Mouse (Mus musculus) adipocyte (in vitro differentiated cells): ENCODE data around the gene Nsmce1.

ENCODE experiments used
- DNase-seq: peaks from one replicate; pipeline ENCODE4 v3.0.0-alpha.2; 2016; ENCODE audit warnings: low spot score

Nsmce1 gene

DNA sequence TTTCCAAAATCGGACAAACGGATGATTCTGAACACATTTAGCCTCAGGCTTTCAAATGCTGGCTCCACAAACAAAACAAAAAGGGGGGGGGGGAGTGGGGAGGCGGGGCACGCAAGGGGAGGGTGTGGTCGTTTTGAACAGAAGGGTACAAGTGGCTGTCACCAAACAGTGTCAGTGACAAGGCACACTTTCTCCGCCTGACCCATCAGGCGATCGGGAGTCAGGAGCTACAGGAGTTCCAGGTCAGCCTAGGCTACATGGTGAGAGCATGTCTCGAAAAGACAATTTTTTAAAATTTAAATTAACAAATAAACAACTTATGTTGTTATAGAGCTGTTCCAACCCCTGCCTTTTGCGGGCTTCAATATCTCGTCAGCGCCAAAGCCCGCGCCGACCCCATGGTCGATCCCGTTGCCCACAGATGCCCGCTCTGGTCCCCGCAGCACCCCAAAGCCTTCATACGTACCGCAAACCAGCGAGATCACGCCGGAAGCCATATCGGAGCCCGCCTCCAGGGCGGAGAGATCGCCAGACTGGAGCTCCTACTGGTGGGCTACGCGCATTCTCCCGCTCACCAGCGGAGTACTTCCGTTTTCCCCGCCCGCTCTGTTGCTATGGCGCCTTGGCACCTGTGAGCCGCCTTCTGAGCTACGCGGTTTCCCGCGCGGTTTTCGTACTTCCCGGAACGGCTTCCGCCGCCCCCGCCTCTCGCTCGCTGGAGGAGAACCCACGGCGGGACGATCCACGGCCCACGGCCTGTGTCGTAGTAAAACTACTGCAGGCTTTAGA, at the start of gene Nsmce1:
TSS of gene Nsmce1 (minus strand) at position 650 of the 789 bp plus-strand sequence.
- peak; percentile 89 for DNase-seq

DNA sequence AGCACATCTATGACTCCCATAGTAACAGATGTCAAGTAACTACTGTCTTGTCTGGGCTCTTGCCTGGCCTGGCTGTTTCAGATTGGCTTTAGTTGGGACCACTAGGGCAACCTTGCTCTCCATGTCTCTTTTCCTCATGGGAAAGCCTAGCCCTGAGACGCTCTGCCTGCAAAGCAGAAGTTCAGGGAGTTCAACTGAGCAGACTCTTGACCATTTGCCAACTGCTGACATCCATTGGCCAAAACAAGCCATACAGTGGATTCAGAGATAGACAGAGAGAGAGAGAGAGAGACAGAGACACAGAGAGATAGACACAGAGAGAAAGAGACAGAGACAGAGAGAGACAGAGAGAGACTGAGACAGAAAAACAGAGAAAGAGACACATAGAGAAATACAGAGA, 49.6 kb upstream of the Nsmce1 start:
- DNase-seq = peak; percentile 26

DNA sequence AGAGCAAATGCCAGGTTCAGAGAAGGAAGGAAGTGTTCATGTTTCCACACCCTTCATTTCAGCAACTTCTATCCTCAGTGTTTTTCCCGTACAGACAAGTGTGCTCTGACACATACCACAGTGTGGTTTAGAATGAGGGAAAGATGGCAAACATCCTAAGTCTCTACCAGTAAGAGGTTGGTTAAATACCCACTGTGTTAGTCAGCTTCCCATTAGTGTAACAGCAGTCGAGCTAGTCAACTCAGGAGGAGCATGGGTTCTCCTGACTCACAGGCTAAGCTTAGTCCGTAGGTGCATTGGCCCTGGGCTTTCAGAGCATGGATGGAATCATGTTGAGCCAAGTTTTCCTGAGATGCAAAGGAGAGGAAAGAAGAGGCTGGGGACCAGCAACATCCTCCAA, 48.0 kb upstream of the Nsmce1 start:
- no peak for DNase-seq

DNA sequence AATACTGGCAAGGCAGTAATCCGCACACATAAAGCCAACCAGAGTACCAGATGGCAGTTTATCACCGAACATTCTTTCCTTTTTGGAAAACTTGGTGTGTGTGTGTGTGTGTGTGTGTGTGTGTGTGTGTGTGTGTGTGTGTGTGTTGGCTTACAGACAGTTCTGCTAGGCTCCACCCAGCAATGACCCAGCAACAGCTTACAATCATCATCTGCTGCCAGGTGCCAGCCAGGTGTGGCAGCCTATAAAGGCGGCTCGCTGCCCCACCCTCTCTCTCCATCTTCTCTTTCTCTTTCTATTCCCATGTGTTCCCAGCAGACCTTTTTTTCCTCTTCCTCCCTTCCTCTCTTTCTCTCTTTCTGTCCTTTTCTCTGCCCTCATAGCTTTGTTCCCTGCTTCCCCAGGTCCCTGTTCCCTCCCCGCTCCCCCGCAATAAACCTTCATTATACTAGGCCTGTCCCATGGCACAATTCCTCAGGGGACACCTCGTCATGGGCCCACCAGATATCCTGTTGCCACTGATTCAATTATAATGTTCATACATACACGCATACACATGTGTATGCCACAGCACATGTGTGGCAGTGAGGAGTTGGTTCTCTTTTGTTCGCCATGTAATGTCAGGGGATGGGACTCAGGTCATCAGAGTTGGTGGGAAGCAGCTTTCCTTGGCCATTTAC, 36.6 kb upstream of the Nsmce1 start:
- DNase-seq = no peak

DNA sequence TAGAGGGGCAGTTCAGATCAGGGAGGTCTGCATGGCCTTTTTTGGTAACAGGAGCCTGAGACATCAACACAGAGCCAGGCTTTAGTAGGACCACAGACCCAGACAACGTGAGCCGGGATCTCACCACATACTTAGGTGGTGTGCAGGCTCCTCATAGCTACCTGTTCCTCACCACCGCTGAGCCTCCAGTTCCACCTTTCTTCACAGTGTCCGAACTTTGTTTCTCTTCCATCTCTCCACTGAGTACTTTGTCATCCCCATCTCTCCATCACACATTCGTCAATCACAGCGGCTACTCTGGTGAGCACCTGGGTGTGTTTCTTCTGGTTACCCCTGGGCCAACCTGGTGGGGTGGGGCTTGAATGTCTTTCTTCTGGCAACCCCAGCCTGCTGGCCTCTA, 35.8 kb upstream of the Nsmce1 start:
- DNase-seq = no peak

DNA sequence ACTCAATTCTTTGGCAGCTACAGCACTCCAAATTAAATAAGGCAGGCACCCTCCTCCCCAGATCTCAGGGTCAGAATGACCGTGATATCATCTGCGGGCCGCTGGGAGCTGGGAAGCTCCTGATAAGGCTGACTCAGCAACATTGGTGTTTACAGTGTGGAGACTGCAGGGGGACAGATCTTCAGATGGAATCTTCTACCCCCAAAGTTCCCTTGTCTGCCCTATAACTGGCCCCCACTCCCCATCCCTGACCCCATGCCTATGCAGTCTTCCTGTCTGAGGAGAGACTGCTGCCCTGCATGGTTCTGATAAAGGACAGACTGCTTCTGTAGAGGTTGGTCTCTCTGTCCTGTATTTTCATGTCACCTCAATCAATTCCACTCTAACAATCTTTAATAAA, 31.7 kb upstream of the Nsmce1 start:
- DNase-seq = no peak

DNA sequence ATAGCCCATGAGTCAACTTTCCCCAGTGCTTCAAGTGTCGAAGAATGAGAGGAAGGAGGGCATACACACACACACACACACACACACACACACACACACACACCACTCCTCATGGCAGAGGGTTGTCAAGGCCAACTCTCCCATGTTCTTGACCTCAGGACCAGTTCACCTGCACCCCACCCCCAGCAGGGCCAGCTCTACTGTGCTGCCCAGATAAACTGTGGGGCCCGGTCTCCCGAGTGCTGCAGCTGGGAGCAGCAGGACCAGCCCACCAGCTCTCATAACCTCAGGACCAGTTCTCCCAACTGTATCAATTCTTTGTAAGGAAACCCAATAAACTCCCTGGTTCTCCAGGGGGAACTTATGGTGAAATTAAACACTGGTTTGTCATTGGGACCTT, 28.3 kb upstream of the Nsmce1 start:
- no peak for DNase-seq

DNA sequence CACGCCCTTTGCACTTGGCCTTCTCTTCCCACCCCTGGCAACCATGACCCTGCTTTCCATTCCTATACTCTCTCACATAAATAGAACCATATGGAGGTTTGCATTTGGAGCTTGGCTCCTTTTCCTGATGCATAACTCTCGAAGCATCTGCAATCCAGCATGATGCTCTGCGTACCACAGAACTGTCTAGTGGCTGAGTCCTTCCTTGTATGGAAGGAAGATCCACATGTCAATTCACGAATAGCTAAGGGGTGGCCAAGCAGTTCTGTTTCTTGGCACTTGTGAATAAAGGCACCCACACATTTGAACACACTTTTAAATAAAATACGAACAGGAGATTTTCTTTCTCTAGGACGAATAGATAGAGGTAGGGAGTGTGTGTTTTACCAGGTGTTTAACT, 26.1 kb upstream of the Nsmce1 start:
- no peak for DNase-seq

DNA sequence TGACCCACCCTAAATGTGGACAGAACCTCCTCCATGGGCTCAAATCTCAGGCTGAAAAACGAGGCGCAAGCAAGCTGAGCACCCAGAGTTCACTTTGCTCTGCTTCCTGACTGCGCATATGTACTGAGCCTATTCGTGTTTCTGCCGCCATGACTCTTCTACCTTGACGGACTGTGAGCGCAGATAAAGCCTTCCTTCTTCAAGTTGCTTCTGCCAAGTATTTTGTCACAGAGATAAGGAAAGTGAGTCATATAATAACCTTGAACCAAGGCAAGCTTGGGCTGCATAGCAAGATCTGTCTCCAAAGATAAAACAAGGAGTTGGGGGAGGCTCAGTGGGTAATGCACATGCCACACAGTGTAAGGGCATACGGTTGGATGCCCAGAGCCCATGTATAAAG, 25.3 kb upstream of the Nsmce1 start:
- DNase-seq = no peak

DNA sequence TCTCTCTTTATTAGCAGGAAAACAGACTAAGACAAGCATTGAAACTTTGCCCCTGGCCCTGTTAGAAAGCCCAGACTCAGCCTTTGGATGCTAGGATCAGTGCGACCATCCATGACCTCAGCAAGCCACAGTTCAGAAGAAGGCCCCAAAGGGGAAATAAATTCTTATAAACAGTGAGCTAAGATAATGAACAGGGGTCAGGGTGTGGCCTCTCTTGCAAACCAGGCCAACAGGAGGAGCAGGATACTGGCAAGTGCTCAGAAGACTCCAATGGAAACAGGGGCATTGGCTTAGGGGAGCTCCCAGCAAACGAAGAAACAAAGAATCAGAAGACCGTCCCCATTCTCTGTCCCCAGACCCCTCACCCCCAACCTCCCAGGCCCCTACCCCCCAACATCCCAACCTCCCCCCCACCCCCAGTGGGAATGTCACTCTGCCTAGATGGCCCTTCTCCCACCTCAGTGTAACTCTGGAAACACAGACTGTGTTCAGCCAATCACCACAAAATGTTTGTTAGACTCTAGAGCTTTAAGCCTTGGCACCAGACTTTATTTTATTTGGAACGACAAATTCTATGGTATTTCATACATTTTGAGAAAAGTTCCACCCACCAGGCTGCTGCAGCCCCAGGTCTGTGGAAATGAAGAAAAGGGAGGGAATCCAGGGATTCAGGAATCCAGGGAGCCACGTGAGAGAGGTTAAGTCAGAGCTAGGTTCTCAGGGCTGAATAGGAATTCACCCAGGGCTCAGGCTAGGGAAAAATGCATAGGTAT, 23.9 kb upstream of the Nsmce1 start:
- no peak for DNase-seq

DNA sequence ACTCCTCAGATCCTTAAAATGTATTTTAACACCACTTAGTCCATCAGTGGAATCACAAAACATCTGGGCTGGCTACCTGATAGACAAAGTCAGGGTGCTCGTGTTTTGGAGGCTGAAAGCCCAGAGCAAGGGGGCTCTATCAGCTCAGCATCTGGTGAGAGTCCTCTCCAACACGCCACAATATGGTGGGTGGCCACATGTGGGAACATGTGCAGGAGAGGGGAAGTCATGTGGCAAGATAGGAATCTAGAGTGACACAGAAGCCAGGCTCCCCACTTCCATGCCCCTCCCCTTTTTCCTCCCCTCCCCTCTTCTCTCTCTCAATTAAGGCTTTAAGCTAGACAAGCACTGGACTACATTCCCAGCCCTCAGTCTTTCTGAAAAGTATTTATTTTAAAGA, 20.5 kb upstream of the Nsmce1 start:
- no peak for DNase-seq

DNA sequence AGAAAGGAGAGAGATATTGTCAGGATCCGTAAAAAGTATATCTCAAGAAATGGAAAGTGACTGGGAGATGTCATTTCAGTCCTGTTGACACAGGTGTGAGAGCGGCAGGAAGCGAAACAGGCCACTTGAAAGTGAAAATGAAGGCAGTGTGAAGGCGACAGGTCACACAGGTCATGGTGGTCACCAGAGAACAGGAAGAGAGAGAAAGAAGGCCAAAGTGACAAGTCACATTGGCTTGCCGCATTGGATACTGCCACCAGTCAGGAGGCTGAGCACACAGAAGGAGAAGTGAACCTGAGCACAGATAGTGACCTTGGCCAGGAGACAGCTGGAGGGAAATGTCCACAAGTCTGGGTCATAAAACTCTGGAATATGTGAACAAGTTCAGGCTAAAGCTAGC, 20.0 kb upstream of the Nsmce1 start:
- DNase-seq = no peak

DNA sequence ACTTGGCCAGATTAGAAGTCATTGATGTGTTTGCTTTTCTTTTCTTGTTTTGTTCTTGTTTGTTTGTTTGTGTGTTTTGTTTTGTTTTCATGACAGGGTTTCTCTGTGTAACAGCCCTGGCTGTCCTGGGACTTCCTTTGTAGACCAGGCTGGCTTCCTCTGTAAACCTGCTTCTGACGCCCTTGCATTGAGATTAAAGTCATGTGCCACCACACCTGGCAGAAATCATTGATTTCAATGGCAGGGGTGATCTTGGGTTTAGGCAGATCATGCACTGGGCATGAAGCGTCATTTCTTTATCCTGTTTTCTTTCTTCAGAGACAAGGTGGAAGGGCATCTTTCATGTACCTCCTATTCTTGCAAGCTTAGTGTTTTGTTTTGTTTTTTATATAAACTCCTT, 15.9 kb upstream of the Nsmce1 start:
- no peak for DNase-seq

DNA sequence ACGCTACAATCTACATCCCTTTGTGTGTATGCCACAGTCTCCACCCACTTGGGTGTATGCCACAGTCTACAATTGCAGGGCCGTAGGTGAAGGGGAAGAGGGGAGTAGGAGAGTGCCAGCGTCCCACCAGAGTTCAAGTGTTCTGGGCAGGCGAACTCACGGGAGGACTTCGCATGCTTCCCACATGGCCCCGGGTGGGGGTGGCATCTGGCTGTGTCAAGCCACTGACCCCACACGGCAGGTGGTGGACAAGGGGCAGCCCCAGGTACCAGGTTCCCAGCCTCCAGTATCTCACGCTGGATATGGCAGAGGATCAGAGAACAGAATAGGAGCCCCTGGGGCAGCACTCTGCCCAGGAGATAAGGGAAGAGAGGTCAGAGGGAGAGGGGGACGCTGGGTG, 14.2 kb upstream of the Nsmce1 start:
- no peak for DNase-seq

DNA sequence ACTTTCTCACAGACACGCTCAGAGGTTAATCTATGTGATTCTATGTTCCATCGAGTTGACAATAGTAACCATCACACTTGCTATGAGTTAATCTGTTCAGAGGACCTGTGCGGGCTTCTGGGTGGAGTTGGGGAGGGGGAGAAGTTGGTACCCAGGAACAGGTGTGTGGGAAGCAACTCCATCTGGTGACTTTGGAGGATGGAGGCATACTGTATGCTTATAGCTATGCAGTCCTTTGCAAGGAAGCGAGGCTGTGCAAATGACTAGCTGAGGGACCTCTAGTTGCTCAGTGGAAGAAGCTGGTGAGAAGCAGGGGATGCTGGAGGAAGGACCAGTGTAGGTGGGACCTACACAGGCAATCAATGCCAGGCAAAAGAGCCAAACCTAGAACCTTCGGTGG, 13.2 kb upstream of the Nsmce1 start:
- DNase-seq = no peak

DNA sequence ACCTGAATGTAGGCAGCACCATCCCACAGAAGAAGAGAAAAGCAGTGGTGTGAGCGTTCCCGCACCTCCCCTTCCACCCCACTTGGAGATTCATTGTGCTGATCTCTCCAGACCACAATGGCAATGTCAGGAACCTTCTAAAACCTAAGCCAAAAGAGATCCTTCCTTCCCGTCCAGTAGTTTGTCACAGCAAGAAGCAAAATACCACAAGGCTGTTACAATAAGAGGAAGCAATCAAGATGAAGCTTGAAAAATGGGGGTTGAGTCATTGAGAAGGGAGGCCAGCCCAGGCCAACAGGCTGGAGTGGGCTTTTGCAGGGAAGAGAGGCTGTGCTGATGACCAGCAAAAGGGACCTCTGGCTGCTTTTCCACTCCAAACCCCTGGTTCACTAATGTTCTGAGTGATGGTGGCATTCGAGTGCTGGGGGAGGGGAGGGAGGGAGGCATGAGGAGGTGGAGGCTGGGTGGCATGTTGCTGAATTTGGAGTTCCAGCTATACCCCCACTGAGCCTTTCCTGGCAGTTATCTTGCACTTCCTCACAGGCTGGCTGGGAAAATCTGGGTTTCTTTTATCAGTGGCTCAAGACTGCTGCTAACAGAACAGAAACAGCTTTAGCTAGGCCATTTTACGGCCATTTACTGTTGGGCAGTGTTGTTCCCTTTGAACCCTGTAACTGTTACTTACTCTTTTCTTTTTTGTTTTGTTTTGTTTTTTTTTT, 12.1 kb upstream of the Nsmce1 start:
- DNase-seq = no peak

DNA sequence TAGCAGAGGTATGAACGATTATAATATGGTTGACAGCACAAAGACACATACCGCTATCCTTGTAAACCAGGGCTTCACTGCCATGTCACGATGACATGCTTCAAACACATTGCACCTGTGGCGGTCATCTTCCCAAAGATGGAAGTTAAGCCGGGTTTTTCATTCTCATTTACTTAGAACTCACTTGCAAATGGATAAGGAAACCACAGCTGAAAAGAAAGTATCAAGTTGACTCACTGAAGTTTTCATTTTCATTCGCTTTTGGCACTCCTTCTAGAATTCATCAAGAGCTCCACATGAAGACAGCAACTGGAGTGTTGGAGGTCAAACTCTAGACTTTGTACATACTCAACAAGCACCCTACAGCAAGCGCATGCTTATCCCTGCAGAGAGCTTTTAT, 9.5 kb upstream of the Nsmce1 start:
- no peak for DNase-seq

DNA sequence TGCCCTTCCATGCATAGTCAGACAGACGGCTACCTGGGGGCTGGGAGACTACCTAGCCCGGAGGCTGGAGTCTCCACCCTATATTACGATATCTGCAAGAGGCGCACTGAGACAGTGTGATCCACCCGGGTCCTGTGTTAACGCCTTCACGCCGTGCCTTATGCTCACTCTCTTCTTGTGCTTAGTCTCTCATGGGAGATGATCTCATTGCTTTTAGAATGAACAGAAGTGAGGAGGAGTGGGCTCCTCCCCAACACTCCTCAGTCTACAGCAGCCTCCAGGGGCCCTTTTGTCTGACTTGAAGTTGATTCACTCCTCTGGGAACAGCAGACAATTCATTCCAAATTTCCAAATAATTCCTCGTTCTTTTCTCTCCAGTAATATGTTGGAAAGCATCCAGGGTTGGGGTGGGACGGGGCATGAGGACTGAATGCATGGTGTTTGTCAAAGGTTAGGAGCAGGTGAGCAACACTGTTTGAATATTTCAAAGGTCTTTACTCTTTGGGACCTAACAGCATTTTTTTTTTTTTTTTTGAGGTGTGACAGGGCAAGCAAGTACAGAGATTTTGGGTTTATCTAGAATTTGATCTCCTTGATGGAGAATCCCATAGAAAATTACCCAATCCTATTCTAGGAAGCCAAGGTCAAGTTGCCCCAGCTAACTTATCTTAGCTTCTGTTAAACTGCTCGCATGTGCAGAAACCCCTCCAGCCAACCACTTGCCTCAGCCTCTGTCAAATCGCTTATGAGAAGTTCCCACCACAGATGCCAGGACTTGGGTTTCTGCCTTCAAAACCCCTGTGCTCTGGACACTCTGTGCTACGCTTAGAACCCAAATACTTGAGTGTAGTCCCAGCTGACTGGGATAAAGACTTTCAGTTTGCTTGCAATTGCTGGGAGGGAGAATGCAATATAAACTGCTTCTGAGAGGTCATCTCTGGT, 8.8 kb upstream of the Nsmce1 start:
- peak; percentile 10 for DNase-seq

DNA sequence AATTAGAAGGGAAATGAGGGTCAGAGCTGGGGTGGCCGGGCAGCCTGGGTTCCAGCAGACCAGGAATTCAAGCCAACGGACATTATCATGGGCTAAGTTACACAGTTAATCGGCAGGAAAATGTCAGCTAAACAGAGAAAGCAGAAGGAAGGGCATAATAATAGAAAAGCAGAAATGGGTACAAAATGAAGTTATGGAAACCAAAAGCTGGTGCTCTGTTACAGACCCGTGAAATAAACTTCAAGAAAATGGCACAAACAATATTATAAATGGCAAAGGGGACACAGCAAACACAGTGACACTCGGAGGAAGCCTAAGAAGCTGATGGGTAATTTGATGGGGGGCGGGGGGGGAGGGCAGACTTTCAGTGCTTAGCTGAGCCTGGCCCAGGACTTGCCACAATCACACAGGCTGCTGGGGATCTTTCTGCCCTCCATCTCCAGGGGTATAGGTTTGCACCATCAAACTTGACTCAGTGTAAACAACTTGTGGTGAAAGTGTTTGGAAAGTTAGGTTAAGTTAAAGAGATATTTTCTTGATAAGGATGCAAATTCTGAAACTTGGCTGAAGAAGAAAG, 4.6 kb upstream of the Nsmce1 start:
- DNase-seq = no peak

DNA sequence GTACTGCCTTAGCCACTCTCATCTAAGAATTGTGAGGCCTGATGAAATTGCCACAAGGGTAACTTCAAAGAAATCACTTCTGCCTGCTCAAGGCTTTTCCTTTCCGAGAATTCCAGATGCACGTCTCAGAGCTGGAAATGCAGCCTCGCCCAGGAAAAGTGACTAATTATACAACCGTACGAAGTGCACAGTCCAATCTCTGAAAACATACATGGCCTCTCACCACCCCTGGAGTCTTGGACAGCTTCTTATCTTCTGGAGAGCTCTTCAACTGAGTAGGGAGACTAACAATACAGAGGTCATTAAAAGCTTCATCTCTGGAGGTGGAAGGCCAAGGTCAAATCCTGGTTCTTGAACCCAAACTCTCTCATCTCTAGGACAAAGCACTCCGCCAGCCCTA, 1.2 kb upstream of the Nsmce1 start:
- DNase-seq = no peak

DNA sequence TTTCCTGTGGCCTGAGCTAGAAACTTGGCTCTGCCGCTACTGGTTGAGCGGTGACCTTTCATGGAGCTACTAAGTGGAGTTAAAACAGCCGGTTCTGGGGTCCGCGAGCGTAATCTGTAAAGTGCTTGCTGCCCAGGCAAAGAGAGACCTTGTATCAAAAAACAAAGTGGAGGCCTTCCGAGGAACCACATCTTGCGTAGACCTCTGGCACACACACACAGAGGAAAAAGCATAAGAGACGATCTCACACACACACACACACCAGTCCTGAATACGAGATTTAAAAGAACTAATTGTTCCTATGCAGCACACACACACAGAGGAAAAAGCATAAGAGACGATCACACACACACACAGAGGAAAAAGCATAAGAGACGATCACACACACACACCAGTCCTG, 364 bp upstream of the Nsmce1 start:
- no peak for DNase-seq
